Mouse (Mus musculus): ENCODE data around the gene Thsd4. TPM values are rescaled to one million over a fixed set of nuclear protein-coding genes. Genes with fewer than 3 reads are reported as not detected.

The Thsd4 gene
- polyA plus RNA-seq, 1 experiment from 2014 or later = 19.5 TPM

GRCm38 (mm10) chr9:60305204-60305840 lies 216.5 kb downstream of the Thsd4 start:
- H3K4me1 ChIP-seq = peaks cover 21% of the 10 kb centered on the region
- no peaks in the 10 kb centered on the region for H3K27me3 ChIP-seq (ENCODE audit: insufficient read depth, poor library complexity, severe bottlenecking)
- H3K9me3 ChIP-seq = no peaks in the 10 kb centered on the region
- DNase-seq (ENCODE audit: low spot score) = no peak
- H3K27ac ChIP-seq = no peak overlapping the region
- no peak overlapping the region for H3K4me3 ChIP-seq
- peaks cover 14% of the 10 kb centered on the region for H3K36me3 ChIP-seq
- 86% methylated on average over 2 of the region's 2 CpGs for WGBS

- H3K36me3 ChIP-seq = peaks cover 13% of the 10 kb centered on the region
- no peak for DNase-seq (ENCODE audit: low spot score)
- peaks cover 6% of the 10 kb centered on the region; the same call in 1 of the 2 replicates for H3K4me1 ChIP-seq
- no peaks in the 10 kb centered on the region for H3K27me3 ChIP-seq (ENCODE audit: insufficient read depth, poor library complexity, severe bottlenecking)
- no peak overlapping the region for H3K4me3 ChIP-seq
- WGBS = 87% methylated on average over 2 of the region's 2 CpGs
- no peak overlapping the region for H3K27ac ChIP-seq
- H3K9me3 ChIP-seq = no peaks in the 10 kb centered on the region
Observed at GRCm38 (mm10) chr9:60296276-60296675, 225.6 kb downstream of the Thsd4 start.

DNA sequence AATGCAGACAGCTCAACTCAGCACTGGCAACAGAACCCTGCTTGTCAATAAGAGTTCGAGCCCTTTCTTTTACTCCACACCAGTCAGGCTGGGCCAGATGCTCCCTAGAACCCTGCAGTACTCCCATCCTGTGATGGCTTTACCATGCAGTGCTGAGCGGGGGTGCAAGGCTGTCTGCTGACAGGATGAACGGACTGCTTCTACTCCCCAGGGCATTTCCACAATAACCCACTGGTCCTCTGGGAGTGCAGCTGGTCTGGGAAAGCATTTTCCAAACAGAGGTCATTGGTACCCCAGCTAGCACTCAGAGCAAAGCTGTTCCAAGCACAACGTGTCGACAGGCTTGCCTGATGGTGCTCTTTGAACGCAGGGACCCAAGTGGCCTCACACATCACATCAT lies 226.6 kb downstream of the Thsd4 start:
- WGBS = 53% methylated on average over 6 of the region's 6 CpGs
- Histone ChIP-seq H3K27ac (no peak overlapping the region), H3K27me3 (ENCODE audit: insufficient read depth, poor library complexity, severe bottlenecking) (no peaks in the 10 kb centered on the region), H3K4me3 (no peak overlapping the region), H3K4me1 (peaks cover 6% of the 10 kb centered on the region; the same call in 1 of the 2 replicates), H3K9me3 (no peaks in the 10 kb centered on the region), H3K36me3 (peaks cover 4% of the 10 kb centered on the region; the same call in 1 of the 2 replicates)
- no peak for DNase-seq (ENCODE audit: low spot score)

- WGBS = 76% methylated on average over 6 of the region's 6 CpGs
- H3K36me3 ChIP-seq = 0 out of 2 replicates have a peak, but pooled peaks cover 4% of the 10 kb centered on the region
- H3K9me3 ChIP-seq = no peaks in the 10 kb centered on the region
- no peak overlapping the region for H3K4me3 ChIP-seq
- no peak for DNase-seq (ENCODE audit: low spot score)
- peaks cover 13% of the 10 kb centered on the region for H3K4me1 ChIP-seq
- H3K27me3 ChIP-seq (ENCODE audit: insufficient read depth, poor library complexity, severe bottlenecking) = no peaks in the 10 kb centered on the region
- no peak overlapping the region for H3K27ac ChIP-seq
Observed at GRCm38 (mm10) chr9:60293129-60293528, 228.7 kb downstream of the Thsd4 start.

GRCm38 (mm10) chr9:60290780-60291179 lies 231.1 kb downstream of the Thsd4 start:
- no peak overlapping the region for H3K27ac ChIP-seq
- no peaks in the 10 kb centered on the region for H3K27me3 ChIP-seq (ENCODE audit: insufficient read depth, poor library complexity, severe bottlenecking)
- DNase-seq (ENCODE audit: low spot score) = no peak
- H3K4me1 ChIP-seq = peaks cover 13% of the 10 kb centered on the region
- H3K4me3 ChIP-seq = no peak overlapping the region
- 80% methylated on average over 8 of the region's 8 CpGs for WGBS
- H3K36me3 ChIP-seq = no peaks in the 10 kb centered on the region
- H3K9me3 ChIP-seq = no peaks in the 10 kb centered on the region

GRCm38 (mm10) chr9:60288789-60289188 lies 233.1 kb downstream of the Thsd4 start:
- Histone ChIP-seq H3K27ac (no peak overlapping the region), H3K27me3 (ENCODE audit: insufficient read depth, poor library complexity, severe bottlenecking) (no peaks in the 10 kb centered on the region), H3K9me3 (no peaks in the 10 kb centered on the region), H3K4me3 (no peak overlapping the region), H3K4me1 (peaks cover 7% of the 10 kb centered on the region), H3K36me3 (no peaks in the 10 kb centered on the region)
- DNase-seq (ENCODE audit: low spot score) = no peak
- WGBS = 86% methylated on average over 12 of the region's 12 CpGs

- Histone ChIP-seq H3K9me3 (no peaks in the 10 kb centered on the region), H3K4me1 (peaks cover 13% of the 10 kb centered on the region), H3K4me3 (no peak overlapping the region), H3K27ac (no peak overlapping the region), H3K36me3 (no peaks in the 10 kb centered on the region), H3K27me3 (ENCODE audit: insufficient read depth, poor library complexity, severe bottlenecking) (no peaks in the 10 kb centered on the region)
- DNase-seq (ENCODE audit: low spot score) = no peak
- 92% methylated on average over 3 of the region's 3 CpGs for WGBS
Observed at GRCm38 (mm10) chr9:60286390-60286789, 235.5 kb downstream of the Thsd4 start.

DNA sequence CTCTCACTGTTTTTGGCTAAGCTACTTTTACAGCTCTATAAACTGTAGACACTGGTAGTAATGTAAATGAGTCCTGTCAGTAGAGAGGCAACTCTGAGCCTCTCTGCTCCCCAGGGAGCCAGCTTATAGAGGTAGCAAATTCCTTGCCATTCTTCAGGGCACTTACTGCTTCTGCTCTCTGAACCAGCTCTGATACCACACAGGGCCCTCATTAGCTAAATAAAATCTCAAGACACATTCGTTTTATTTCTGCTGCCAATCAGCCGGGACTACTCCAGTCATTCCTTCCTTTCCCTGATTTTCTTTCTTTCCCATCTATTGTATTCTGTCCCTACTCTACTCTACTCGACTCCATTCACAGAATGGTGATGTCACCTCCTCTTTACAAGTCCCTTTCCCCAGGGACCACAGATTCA lies 236.8 kb downstream of the Thsd4 start:
- Histone ChIP-seq H3K9me3 (no peaks in the 10 kb centered on the region), H3K36me3 (no peaks in the 10 kb centered on the region), H3K4me3 (no peak overlapping the region), H3K27me3 (ENCODE audit: insufficient read depth, poor library complexity, severe bottlenecking) (no peaks in the 10 kb centered on the region), H3K27ac (no peak overlapping the region), H3K4me1 (peaks cover 23% of the 10 kb centered on the region)
- WGBS = 40% methylated on average over 3 of the region's 3 CpGs
- DNase-seq (ENCODE audit: low spot score) = no peak

DNA sequence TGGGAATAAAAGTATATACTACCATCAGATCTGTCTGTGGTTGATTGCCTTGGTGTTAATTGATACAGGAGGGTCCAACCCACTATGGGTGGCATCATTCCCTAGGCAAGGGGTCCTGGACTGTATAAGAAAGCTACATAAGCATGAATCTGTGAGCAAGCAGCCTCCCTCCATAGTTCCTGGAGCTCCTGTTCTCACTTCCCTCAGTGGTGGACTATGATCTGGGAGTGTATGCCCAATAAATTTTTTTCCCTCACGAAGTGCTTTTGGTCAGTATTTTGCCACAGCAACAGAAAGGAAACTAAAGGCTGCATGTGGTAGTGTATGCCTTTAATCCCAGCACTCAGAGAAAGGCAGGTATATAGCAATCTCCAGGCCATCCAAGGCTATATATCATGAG lies 237.5 kb downstream of the Thsd4 start:
- WGBS = 75% methylated on average over 1 of the region's 1 CpGs

GRCm38 (mm10) chr9:60283546-60283945 lies 238.3 kb downstream of the Thsd4 start:
- 0 out of 2 replicates have a peak overlapping the region, but pooled peaks have one; percentile 8 for H3K27ac ChIP-seq
- H3K4me1 ChIP-seq = peaks cover 29% of the 10 kb centered on the region
- H3K4me3 ChIP-seq = no peak overlapping the region
- 59% methylated on average over 3 of the region's 3 CpGs for WGBS
- no peak for DNase-seq (ENCODE audit: low spot score)
- H3K36me3 ChIP-seq = no peaks in the 10 kb centered on the region
- no peaks in the 10 kb centered on the region for H3K27me3 ChIP-seq (ENCODE audit: insufficient read depth, poor library complexity, severe bottlenecking)
- no peaks in the 10 kb centered on the region for H3K9me3 ChIP-seq

More for the DNA sequence above, 237.5 kb downstream of the Thsd4 start:
- Histone ChIP-seq H3K4me3 (no peak overlapping the region), H3K36me3 (no peaks in the 10 kb centered on the region), H3K27me3 (ENCODE audit: insufficient read depth, poor library complexity, severe bottlenecking) (no peaks in the 10 kb centered on the region), H3K4me1 (peaks cover 30% of the 10 kb centered on the region), H3K9me3 (no peaks in the 10 kb centered on the region), H3K27ac (no peak overlapping the region)
- no peak for DNase-seq (ENCODE audit: low spot score)

GRCm38 (mm10) chr9:60281281-60281680 lies 240.6 kb downstream of the Thsd4 start:
- no peaks in the 10 kb centered on the region for H3K27me3 ChIP-seq (ENCODE audit: insufficient read depth, poor library complexity, severe bottlenecking)
- 77% methylated on average over 11 of the region's 11 CpGs for WGBS
- DNase-seq (ENCODE audit: low spot score) = no peak
- no peaks in the 10 kb centered on the region for H3K36me3 ChIP-seq
- no peak overlapping the region for H3K27ac ChIP-seq
- no peaks in the 10 kb centered on the region for H3K9me3 ChIP-seq
- peaks cover 32% of the 10 kb centered on the region for H3K4me1 ChIP-seq
- no peak overlapping the region for H3K4me3 ChIP-seq

- H3K27me3 ChIP-seq (ENCODE audit: insufficient read depth, poor library complexity, severe bottlenecking) = no peaks in the 10 kb centered on the region
- H3K36me3 ChIP-seq = no peaks in the 10 kb centered on the region
- H3K27ac ChIP-seq = peak overlapping the region; percentile 47; the same call in 1 of the 2 replicates
- H3K4me3 ChIP-seq = no peak overlapping the region
- H3K9me3 ChIP-seq = no peaks in the 10 kb centered on the region
- 78% methylated on average over 5 of the region's 5 CpGs for WGBS
- peaks cover 37% of the 10 kb centered on the region for H3K4me1 ChIP-seq
- no peak for DNase-seq (ENCODE audit: low spot score)
Observed at GRCm38 (mm10) chr9:60280786-60281185, 241.1 kb downstream of the Thsd4 start.

GRCm38 (mm10) chr9:60279556-60279955 lies 242.3 kb downstream of the Thsd4 start:
- Histone ChIP-seq H3K36me3 (no peaks in the 10 kb centered on the region), H3K27me3 (ENCODE audit: insufficient read depth, poor library complexity, severe bottlenecking) (no peaks in the 10 kb centered on the region), H3K4me1 (peaks cover 44% of the 10 kb centered on the region), H3K4me3 (no peak overlapping the region), H3K27ac (peak overlapping the region; percentile 10; the same call in 1 of the 2 replicates), H3K9me3 (no peaks in the 10 kb centered on the region)
- peak; percentile 80 for DNase-seq (ENCODE audit: low spot score)
- 38% methylated on average over 6 of the region's 6 CpGs for WGBS

DNA sequence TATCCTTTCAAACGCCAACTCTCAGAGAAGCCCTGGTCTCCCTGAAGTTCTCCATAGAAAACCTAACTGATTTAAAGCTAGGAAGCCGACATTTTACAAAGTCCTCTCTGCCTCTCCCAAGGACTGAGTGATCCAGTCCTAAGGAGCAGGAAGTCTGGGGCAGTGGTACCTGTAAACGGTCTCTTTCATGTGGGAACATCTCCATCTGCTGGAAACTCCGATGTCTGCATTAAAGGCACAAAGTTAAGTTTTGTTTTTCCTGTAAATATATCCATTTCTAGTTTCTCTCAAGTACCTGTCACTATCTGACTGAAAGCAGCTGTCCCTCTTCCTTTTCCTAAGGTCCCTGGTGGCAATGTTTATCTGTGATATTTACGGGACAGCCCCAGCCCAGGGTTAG lies 245.5 kb downstream of the Thsd4 start:
- no peaks in the 10 kb centered on the region for H3K36me3 ChIP-seq
- no peaks in the 10 kb centered on the region for H3K9me3 ChIP-seq
- DNase-seq (ENCODE audit: low spot score) = no peak
- peaks cover 54% of the 10 kb centered on the region for H3K4me1 ChIP-seq
- no peak overlapping the region for H3K4me3 ChIP-seq
- H3K27me3 ChIP-seq (ENCODE audit: insufficient read depth, poor library complexity, severe bottlenecking) = no peaks in the 10 kb centered on the region
- WGBS = 18% methylated on average over 5 of the region's 5 CpGs
- H3K27ac ChIP-seq = 0 out of 2 replicates have a peak overlapping the region, but pooled peaks have one; percentile 47
